Comparison of ENCODE assay signal across 14 mouse cellular contexts in genomic region chr16:38450707-38451106, GRCm38 (mm10). TPM values are rescaled to one million over a fixed set of nuclear protein-coding genes. Genes with fewer than 3 reads are reported as not detected.
"Had no signal": no experiment of that assay in that cellular context is flagged by ENCODE, and none has a peak within 500 bp of the region (broad histone marks: within the 10 kb centered on the region; RNA-seq: fewer than 3 reads in every experiment).

No protein-coding gene starts in this region.

- H3K9ac ChIP-seq: intestine, embryonic 15.5 days; limb, embryonic 15.5 days had no signal

- DNase-seq: kidney, adult 18-20 months; kidney, postnatal 14 days; left cerebral cortex, postnatal 4 days; lung, embryonic 14.5 days; lung, postnatal 14 days; midbrain, embryonic 14.5 days; right cerebral cortex, postnatal 14 days; thymus, postnatal 36 days had no signal

- ATAC-seq: intestine, embryonic 15.5 days had no signal

- H3K27ac ChIP-seq: intestine, embryonic 15.5 days; macrophage; neural tube, embryonic 13.5 days had no signal

- H3K27me3 ChIP-seq: intestine, embryonic 15.5 days; kidney, embryonic 15.5 days; limb, embryonic 15.5 days; neural tube, embryonic 13.5 days had no signal

- H3K9me3 ChIP-seq: intestine, embryonic 15.5 days; kidney, embryonic 15.5 days; limb, embryonic 15.5 days; neural tube, embryonic 13.5 days had no signal

RNA-seq across cellular contexts. Expression of gene Pla1a, which starts 17.8 kb away (rescaled TPM):
- total RNA-seq: monocyte, adult 5-6 weeks had no signal
- polyA plus RNA-seq: macrophage had no signal
